Mouse (Mus musculus) brain, embryonic 14.5 days (tissue): ENCODE results near the gene Nrxn1.

Experiments used
- CTCF ChIP-seq: fragments of 200-500 bp; IDR thresholded peaks from 2 replicates; pipeline ENCODE4 v1.5.1; 2012; ENCODE audit warnings: inconsistent platforms, mild to moderate bottlenecking, moderate library complexity, borderline replicate concordance; ENCODE audit not compliant: insufficient read depth, insufficient read length; ENCODE audit errors: extremely low read depth
- POLR2A ChIP-seq: fragments of 200-500 bp; IDR thresholded peaks from 2 replicates; pipeline ENCODE4 v1.6.1; 2012; ENCODE audit warnings: mild to moderate bottlenecking, inconsistent platforms, borderline replicate concordance; ENCODE audit not compliant: poor library complexity, insufficient read depth, insufficient read length, severe bottlenecking; ENCODE audit errors: extremely low read depth

GRCm38 (mm10) chr17:90087616-90088313 is 1005.1 kb downstream of the Nrxn1 start:
- TF ChIP-seq CTCF (no peak), POLR2A (no peak)
